Mouse (Mus musculus) forebrain, embryonic 15.5 days (tissue): ENCODE results near the gene Heg1. TPM values are rescaled to one million over a fixed set of nuclear protein-coding genes. Genes with fewer than 3 reads are reported as not detected.

ENCODE experiments used
- ATAC-seq: fragments of 200-750 bp; cut with Nextera tagmentation; replicated peaks from 2 replicates; pipeline ENCODE4 v1.8.0; 2017; ENCODE audit warnings: mild to moderate bottlenecking, moderate TSS enrichment, moderate library complexity
- H3K27ac ChIP-seq: fragments of 300-500 bp; sonication (generic); replicated peaks from 2 replicates; pipeline ENCODE4 v1.5.1; 2015; ENCODE audit warnings: mild to moderate bottlenecking, inconsistent platforms
- H3K27me3 ChIP-seq: fragments of 300-500 bp; sonication (generic); 2 replicates; pipeline ENCODE4 v1.6.1; 2015; ENCODE audit warnings: inconsistent platforms
- H3K36me3 ChIP-seq: fragments of 300-500 bp; sonication (generic); 2 replicates; pipeline ENCODE4 v1.6.1; 2015; ENCODE audit warnings: mild to moderate bottlenecking, inconsistent platforms
- H3K4me1 ChIP-seq: fragments of 300-500 bp; sonication (generic); 2 replicates; pipeline ENCODE4 v1.6.1; 2015; ENCODE audit warnings: inconsistent platforms
- H3K4me2 ChIP-seq: fragments of 300-500 bp; sonication (generic); replicated peaks from 2 replicates; pipeline ENCODE4 v1.6.1; 2015; ENCODE audit warnings: mild to moderate bottlenecking, inconsistent platforms
- H3K4me3 ChIP-seq: fragments of 300-500 bp; sonication (generic); 2 replicates; pipeline ENCODE4 v1.5.1; 2015; ENCODE audit warnings: mild to moderate bottlenecking, inconsistent platforms
- H3K9ac ChIP-seq: fragments of 300-500 bp; sonication (generic); replicated peaks from 2 replicates; pipeline ENCODE4 v1.6.1; 2015; ENCODE audit warnings: mild to moderate bottlenecking, inconsistent platforms
- H3K9me3 ChIP-seq: fragments of 300-500 bp; sonication (generic); 2 replicates; pipeline ENCODE4 v1.6.1; 2016; ENCODE audit warnings: inconsistent platforms
- WGBS: fragments of 180-500 bp; shearing (Covaris S2); methylation state at CpG from one replicate; pipeline ENCODE4 v1.1.7; 2015; ENCODE audit warnings: mixed read lengths; 5-methylcytosine and 5-hydroxymethylcytosine counted together
- polyA plus RNA-seq: library from polyadenylated mRNA; unstranded; fragments of >200 nt; fragmentation: Nextera tagmentation; extraction: Ambion mirVana; gene quantifications from 2 replicates; pipeline ENCODE4 v1.2.1, GENCODE M21; 2015

Gene Heg1
- polyA plus RNA-seq, 1 experiment from 2014 or later, result 20.3 TPM

GRCm38 (mm10) chr16:33723241-33723640, 39.1 kb downstream of the Heg1 start:
- Histone ChIP-seq H3K4me3 (no peak overlapping the region), H3K27ac (no peak overlapping the region), H3K9ac (no peak overlapping the region), H3K4me1 (no peaks in the 10 kb centered on the region), H3K36me3 (peaks cover 46% of the 10 kb centered on the region), H3K27me3 (no peaks in the 10 kb centered on the region), H3K9me3 (no peaks in the 10 kb centered on the region), H3K4me2 (no peak overlapping the region)
- no peak for ATAC-seq
- WGBS, result over 99% methylated on average over 2 of the region's 2 CpGs

GRCm38 (mm10) chr16:33723983-33724382, 39.8 kb downstream of the Heg1 start:
- no peaks in the 10 kb centered on the region for H3K4me1 ChIP-seq
- no peak overlapping the region for H3K4me2 ChIP-seq
- WGBS, result 96% methylated on average over 3 of the region's 3 CpGs
- H3K4me3 ChIP-seq, result no peak overlapping the region
- ATAC-seq, result no peak
- no peak overlapping the region for H3K27ac ChIP-seq
- H3K9me3 ChIP-seq, result no peaks in the 10 kb centered on the region
- no peak overlapping the region for H3K9ac ChIP-seq
- no peaks in the 10 kb centered on the region for H3K27me3 ChIP-seq
- H3K36me3 ChIP-seq, result peaks cover 46% of the 10 kb centered on the region

GRCm38 (mm10) chr16:33726261-33726660, 42.1 kb downstream of the Heg1 start:
- no peak overlapping the region for H3K9ac ChIP-seq
- 96% methylated on average over 17 of the region's 17 CpGs for WGBS
- H3K27ac ChIP-seq, result no peak overlapping the region
- H3K4me1 ChIP-seq, result peaks cover under 1% of the 10 kb centered on the region; the same call in 1 of the 2 replicates
- no peak overlapping the region for H3K4me3 ChIP-seq
- peaks cover 40% of the 10 kb centered on the region for H3K36me3 ChIP-seq
- H3K27me3 ChIP-seq, result no peaks in the 10 kb centered on the region
- no peaks in the 10 kb centered on the region for H3K9me3 ChIP-seq
- H3K4me2 ChIP-seq, result no peak overlapping the region
- no peak for ATAC-seq

- no peaks in the 10 kb centered on the region for H3K27me3 ChIP-seq
- no peak for ATAC-seq
- H3K9ac ChIP-seq, result no peak overlapping the region
- H3K9me3 ChIP-seq, result no peaks in the 10 kb centered on the region
- H3K36me3 ChIP-seq, result peaks cover 38% of the 10 kb centered on the region
- no peak overlapping the region for H3K4me3 ChIP-seq
- H3K27ac ChIP-seq, result no peak overlapping the region
- H3K4me2 ChIP-seq, result no peak overlapping the region
- WGBS, result 98% methylated on average over 7 of the region's 7 CpGs
- H3K4me1 ChIP-seq, result peaks cover 5% of the 10 kb centered on the region
Measured at GRCm38 (mm10) chr16:33726892-33727291, 42.7 kb downstream of the Heg1 start.

- ATAC-seq, result no peak
- Histone ChIP-seq H3K27ac (no peak overlapping the region), H3K36me3 (peaks cover 31% of the 10 kb centered on the region), H3K9ac (no peak overlapping the region), H3K9me3 (no peaks in the 10 kb centered on the region), H3K4me1 (peaks cover 19% of the 10 kb centered on the region), H3K27me3 (no peaks in the 10 kb centered on the region), H3K4me3 (no peak overlapping the region), H3K4me2 (no peak overlapping the region)
- 58% methylated on average over 13 of the region's 13 CpGs for WGBS
Measured at GRCm38 (mm10) chr16:33728427-33728826, 44.3 kb downstream of the Heg1 start.

GRCm38 (mm10) chr16:33731291-33731690, 47.1 kb downstream of the Heg1 start:
- H3K4me3 ChIP-seq, result no peak overlapping the region
- no peak for ATAC-seq
- no peaks in the 10 kb centered on the region for H3K9me3 ChIP-seq

GRCm38 (mm10) chr16:33732237-33732749, 48.1 kb downstream of the Heg1 start:
- Histone ChIP-seq H3K27ac (peak overlapping the region; percentile 91), H3K27me3 (no peaks in the 10 kb centered on the region), H3K9me3 (no peaks in the 10 kb centered on the region), H3K4me1 (peaks cover 55% of the 10 kb centered on the region), H3K4me2 (no peak overlapping the region), H3K9ac (no peak overlapping the region), H3K4me3 (no peak overlapping the region), H3K36me3 (peaks cover 8% of the 10 kb centered on the region; the same call in 1 of the 2 replicates)
- WGBS, result 78% methylated on average over 6 of the region's 6 CpGs
- ATAC-seq, result no peak

More at GRCm38 (mm10) chr16:33731291-33731690, 47.1 kb downstream of the Heg1 start:
- Histone ChIP-seq H3K27ac (peak overlapping the region; percentile 74), H3K36me3 (peaks cover 18% of the 10 kb centered on the region), H3K27me3 (no peaks in the 10 kb centered on the region), H3K9ac (no peak overlapping the region), H3K4me2 (no peak overlapping the region), H3K4me1 (peaks cover 47% of the 10 kb centered on the region)
- WGBS, result 65% methylated on average over 12 of the region's 12 CpGs

- Histone ChIP-seq H3K36me3 (0 out of 2 replicates have a peak, but pooled peaks cover 4% of the 10 kb centered on the region), H3K9ac (no peak overlapping the region), H3K4me3 (no peak overlapping the region), H3K27me3 (no peaks in the 10 kb centered on the region), H3K4me1 (peaks cover 62% of the 10 kb centered on the region), H3K27ac (peak overlapping the region; percentile 91), H3K9me3 (no peaks in the 10 kb centered on the region), H3K4me2 (no peak overlapping the region)
- WGBS, result 41% methylated on average over 15 of the region's 15 CpGs
- peak; percentile 57 for ATAC-seq
Measured at GRCm38 (mm10) chr16:33732846-33733580, 48.8 kb downstream of the Heg1 start.

- peaks cover 69% of the 10 kb centered on the region for H3K4me1 ChIP-seq
- H3K27me3 ChIP-seq, result no peaks in the 10 kb centered on the region
- 83% methylated on average over 6 of the region's 6 CpGs for WGBS
- peak overlapping the region; percentile 91 for H3K27ac ChIP-seq
- H3K9me3 ChIP-seq, result no peaks in the 10 kb centered on the region
- H3K36me3 ChIP-seq, result 0 out of 2 replicates have a peak, but pooled peaks cover 4% of the 10 kb centered on the region
- H3K4me2 ChIP-seq, result no peak overlapping the region
- H3K4me3 ChIP-seq, result no peak overlapping the region
- no peak overlapping the region for H3K9ac ChIP-seq
- no peak; the same call in 1 of the 2 replicates for ATAC-seq
Measured at GRCm38 (mm10) chr16:33733864-33734263, 49.7 kb downstream of the Heg1 start.

- Histone ChIP-seq H3K9me3 (no peaks in the 10 kb centered on the region), H3K4me3 (no peak overlapping the region), H3K9ac (no peak overlapping the region), H3K27me3 (no peaks in the 10 kb centered on the region), H3K36me3 (0 out of 2 replicates have a peak, but pooled peaks cover 4% of the 10 kb centered on the region), H3K4me1 (peaks cover 76% of the 10 kb centered on the region), H3K4me2 (no peak overlapping the region), H3K27ac (peak overlapping the region; percentile 91)
- WGBS, result 5% methylated on average over 10 of the region's 10 CpGs
- peak; percentile 91 for ATAC-seq
Measured at GRCm38 (mm10) chr16:33734545-33734944, 50.4 kb downstream of the Heg1 start.

GRCm38 (mm10) chr16:33735238-33735637, 51.1 kb downstream of the Heg1 start:
- Histone ChIP-seq H3K4me3 (no peak overlapping the region), H3K27me3 (no peaks in the 10 kb centered on the region), H3K9me3 (no peaks in the 10 kb centered on the region), H3K36me3 (0 out of 2 replicates have a peak, but pooled peaks cover 4% of the 10 kb centered on the region), H3K27ac (peak overlapping the region; percentile 91), H3K4me1 (peaks cover 83% of the 10 kb centered on the region), H3K4me2 (no peak overlapping the region), H3K9ac (peak overlapping the region; percentile 14; the same call in 1 of the 2 replicates)
- ATAC-seq, result no peak
- WGBS, result 29% methylated on average over 5 of the region's 5 CpGs

GRCm38 (mm10) chr16:33735791-33736190, 51.6 kb downstream of the Heg1 start:
- Histone ChIP-seq H3K36me3 (0 out of 2 replicates have a peak, but pooled peaks cover 4% of the 10 kb centered on the region), H3K9me3 (no peaks in the 10 kb centered on the region), H3K27me3 (no peaks in the 10 kb centered on the region), H3K27ac (peak overlapping the region; percentile 91), H3K9ac (no peak overlapping the region), H3K4me1 (peaks cover 89% of the 10 kb centered on the region), H3K4me2 (no peak overlapping the region), H3K4me3 (no peak overlapping the region)
- WGBS, result 31% methylated on average over 5 of the region's 5 CpGs
- no peak for ATAC-seq
